Mouse (Mus musculus): ENCODE data around the gene Sept4. TPM values are rescaled to one million over a fixed set of nuclear protein-coding genes. Genes with fewer than 3 reads are reported as not detected.
A peak's percentile ranks its signal among the peaks of the same experiment; 100 is the strongest.

Gene Sept4
- total RNA-seq, 2 experiments from 2014 or later: 10.9 to 14.7 TPM

- DNase-seq: no peak
Observed at GRCm38 (mm10) chr11:87599395-87600089, 30.8 kb downstream of the Sept4 start.

- DNase-seq: no peak
Observed at GRCm38 (mm10) chr11:87600322-87600853, 31.7 kb downstream of the Sept4 start.

GRCm38 (mm10) chr11:87602234-87602633 is 33.5 kb downstream of the Sept4 start:
- DNase-seq: no peak

- DNase-seq: no peak
Observed at GRCm38 (mm10) chr11:87603571-87603970, 34.9 kb downstream of the Sept4 start.

GRCm38 (mm10) chr11:87609264-87609663 is 40.6 kb downstream of the Sept4 start:
- peak; percentile 58 for DNase-seq

GRCm38 (mm10) chr11:87611547-87611946 is 42.8 kb downstream of the Sept4 start:
- DNase-seq: no peak

- DNase-seq: no peak
Observed at GRCm38 (mm10) chr11:87613972-87614371, 45.3 kb downstream of the Sept4 start.

- DNase-seq: no peak
Observed at GRCm38 (mm10) chr11:87615551-87615950, 46.8 kb downstream of the Sept4 start.

GRCm38 (mm10) chr11:87615952-87616351 is 47.2 kb downstream of the Sept4 start:
- no peak for DNase-seq

GRCm38 (mm10) chr11:87616790-87617474 is 48.2 kb downstream of the Sept4 start, which contains the start of gene Hsf5:
Hsf5 (plus strand) TSS chr11:87617164.
- DNase-seq: no peak

GRCm38 (mm10) chr11:87617606-87618005 is 48.9 kb downstream of the Sept4 start:
- DNase-seq: no peak

- DNase-seq: no peak
Observed at GRCm38 (mm10) chr11:87623160-87623559, 54.5 kb downstream of the Sept4 start.

GRCm38 (mm10) chr11:87629859-87630258 is 61.2 kb downstream of the Sept4 start:
- no peak for DNase-seq

- DNase-seq: no peak
Observed at GRCm38 (mm10) chr11:87638793-87639192, 70.1 kb downstream of the Sept4 start.

GRCm38 (mm10) chr11:87639206-87639605 is 70.5 kb downstream of the Sept4 start:
- peak; percentile 31 for DNase-seq

Other genes with a start within 250 kb of the Sept4 start
- gene Ppm1e, start 209.9 kb upstream of the Sept4 start, total RNA-seq (2021): under 1 TPM; 0.59 to 0.67 TPM
- gene Rad51c, start 163.9 kb upstream of the Sept4 start, total RNA-seq (2021): under 1 TPM; 0.15 to 0.51 TPM
- under 1 TPM in 1 of 2 experiments, not detected in 1; 0.27 TPM for gene Tex14, start 163.8 kb upstream of the Sept4 start, total RNA-seq (2021)
- not detected for gene Gm11492, start 2.2 kb upstream of the Sept4 start, total RNA-seq (2021)
- gene Mtmr4, start 23.3 kb downstream of the Sept4 start, total RNA-seq (2021): 10 to 100 TPM in 1 of 2 experiments, 1 to 10 TPM in 1; 9.9 to 13.0 TPM
- not detected for gene Hsf5, start 48.3 kb downstream of the Sept4 start, total RNA-seq (2021)
- gene Rnf43, start 93.8 kb downstream of the Sept4 start, total RNA-seq (2021): under 1 TPM in 1 of 2 experiments, not detected in 1; 0.40 TPM
- 10 to 100 TPM; 31.6 to 31.7 TPM for gene Supt4a, start 168.6 kb downstream of the Sept4 start, total RNA-seq (2021)
- under 1 TPM in 1 of 2 experiments, not detected in 1; 0.08 TPM for gene Tspoap1, start 191.6 kb downstream of the Sept4 start, total RNA-seq (2021)
- not detected for gene Mpo, start 224.7 kb downstream of the Sept4 start, total RNA-seq (2021)

All from gastrocnemius, postnatal 25 days (tissue).